Mouse (Mus musculus) cerebellum, adult 2 months (tissue): ENCODE data around the gene Fbp1.

ENCODE experiments used
- CTCF ChIP-seq: fragments of 200-500 bp; IDR thresholded peaks from 2 replicates; pipeline ENCODE4 v1.5.1; 2011; ENCODE audit warnings: low read depth, mild to moderate bottlenecking, control low read depth, low read length, moderate library complexity, borderline replicate concordance; ENCODE audit not compliant: insufficient read depth
- POLR2A ChIP-seq: fragments of 200-500 bp; IDR thresholded peaks from 2 replicates; pipeline ENCODE4 v1.6.1; 2011; ENCODE audit warnings: low read length, control low read depth, borderline replicate concordance; ENCODE audit not compliant: insufficient read depth

DNA sequence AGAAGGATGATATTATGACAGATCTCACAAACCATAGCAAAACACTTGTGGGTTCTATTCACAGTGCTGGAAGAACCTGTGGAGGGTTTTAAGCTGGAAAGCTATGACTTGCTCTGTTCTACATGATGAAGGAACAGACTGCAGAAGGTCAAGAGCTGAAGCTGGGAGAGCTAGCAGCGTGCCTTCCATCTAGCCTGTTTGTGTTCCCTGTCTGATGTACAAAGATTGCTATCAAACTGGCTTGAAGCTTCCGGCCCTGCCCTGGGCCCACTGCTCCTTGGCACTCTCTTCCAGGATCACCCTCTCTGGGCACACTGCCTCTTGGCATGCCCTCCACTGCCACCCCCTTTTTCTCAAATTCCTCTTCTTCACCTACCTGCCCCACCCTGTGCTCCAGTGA is 1.2 kb upstream of the Fbp1 start:
- no peak for TF ChIP-seq POLR2A
- no peak for TF ChIP-seq CTCF
